Mouse (Mus musculus) forebrain, postnatal 0 days (tissue): ENCODE measurements around the gene C9orf72. TPM values are rescaled to one million over a fixed set of nuclear protein-coding genes. Genes with fewer than 3 reads are reported as not detected.
A peak's percentile ranks its signal among the peaks of the same experiment; 100 is the strongest.

Experiments used
- ATAC-seq: fragments of 200-750 bp; cut with Nextera tagmentation; 2 replicates; pipeline ENCODE4 v1.8.0; 2017; ENCODE audit warnings: mild to moderate bottlenecking, moderate library complexity
- DNase-seq: peaks from one replicate; pipeline ENCODE4 v3.0.0-alpha.2; 2015
- H3K27ac ChIP-seq: fragments of 300-500 bp; sonication (generic); 2 replicates; pipeline ENCODE4 v1.5.1; 2014; ENCODE audit warnings: low read depth, mild to moderate bottlenecking, antibody characterized with exemption, low read length, moderate library complexity, mixed read lengths
- H3K27me3 ChIP-seq: fragments of 300-500 bp; sonication (generic); 2 replicates; pipeline ENCODE4 v1.6.1; 2014; ENCODE audit warnings: mild to moderate bottlenecking, low read length, mixed read lengths; ENCODE audit not compliant: insufficient read depth
- H3K36me3 ChIP-seq: fragments of 300-500 bp; sonication (generic); 2 replicates; pipeline ENCODE4 v1.6.1; 2014; ENCODE audit warnings: mild to moderate bottlenecking, moderate library complexity; ENCODE audit not compliant: insufficient read depth
- H3K4me1 ChIP-seq: fragments of 300-500 bp; sonication (generic); 2 replicates; pipeline ENCODE4 v1.6.1; 2014; ENCODE audit warnings: antibody characterized with exemption; ENCODE audit not compliant: insufficient read depth
- H3K4me2 ChIP-seq: fragments of 300-500 bp; sonication (generic); 2 replicates; pipeline ENCODE4 v1.6.1; 2014; ENCODE audit warnings: low read depth, mild to moderate bottlenecking, moderate library complexity
- H3K4me3 ChIP-seq: fragments of 300-500 bp; sonication (generic); 2 replicates; pipeline ENCODE4 v1.5.1; 2014; ENCODE audit warnings: low read depth, low read length, mixed read lengths
- H3K9ac ChIP-seq: fragments of 300-500 bp; sonication (generic); 2 replicates; pipeline ENCODE4 v1.6.1; 2014; ENCODE audit warnings: mild to moderate bottlenecking
- H3K9me3 ChIP-seq: fragments of 300-500 bp; sonication (generic); 2 replicates; pipeline ENCODE4 v1.6.1; 2016; ENCODE audit warnings: low read length
- CTCF ChIP-seq: sonication (generic); IDR thresholded peaks from 2 replicates; pipeline ENCODE4 v1.5.1; 2016; ENCODE audit warnings: antibody characterized with exemption, control low read depth, low read depth
- WGBS: fragments of 180-500 bp; shearing (Covaris S2); extraction: QIAGEN DNeasy Blood & Tissue Kit; methylation state at CpG from one replicate; pipeline ENCODE4 v1.1.7; 2014; 5-methylcytosine and 5-hydroxymethylcytosine counted together
- polyA plus RNA-seq: library from polyadenylated mRNA; unstranded; fragments of >200 nt; fragmentation: Nextera tagmentation; extraction: Ambion mirVana; gene quantifications from 2 replicates; pipeline ENCODE4 v1.2.1, GENCODE M21; 2015
- total RNA-seq: library from RNA; depleted of rRNA; stranded (reverse); fragments of >200 nt; gene quantifications from 2 replicates; pipeline ENCODE4 v1.2.3, GENCODE M21; 2014

The C9orf72 gene
- total and polyA plus RNA-seq, 2 experiments from 2014 or later: 47.7 to 61.5 TPM

- H3K27me3 ChIP-seq: no peaks in the 10 kb centered on the region
- no peak for TF ChIP-seq CTCF
- no peaks in the 10 kb centered on the region for H3K4me1 ChIP-seq
- DNase-seq (no peak), ATAC-seq (no peak)
- WGBS: 75% methylated on average over 12 of the region's 12 CpGs
- H3K4me2 ChIP-seq: no peak overlapping the region
- no peak overlapping the region for H3K4me3 ChIP-seq
- H3K27ac ChIP-seq: no peak overlapping the region
- H3K9me3 ChIP-seq: no peaks in the 10 kb centered on the region
- no peaks in the 10 kb centered on the region for H3K36me3 ChIP-seq
- H3K9ac ChIP-seq: no peak overlapping the region
Observed at GRCm38 (mm10) chr4:35177926-35178645, 47.9 kb downstream of the C9orf72 start.

- ATAC-seq (no peak), DNase-seq (no peak)
- Histone ChIP-seq H3K4me2 (no peak overlapping the region), H3K27me3 (no peaks in the 10 kb centered on the region), H3K4me1 (no peaks in the 10 kb centered on the region), H3K36me3 (no peaks in the 10 kb centered on the region), H3K9me3 (no peaks in the 10 kb centered on the region), H3K9ac (no peak overlapping the region), H3K27ac (no peak overlapping the region), H3K4me3 (no peak overlapping the region)
- TF ChIP-seq CTCF: no peak
- WGBS: 94% methylated on average over 2 of the region's 2 CpGs
Observed at GRCm38 (mm10) chr4:35175566-35175965, 50.4 kb downstream of the C9orf72 start.

DNA sequence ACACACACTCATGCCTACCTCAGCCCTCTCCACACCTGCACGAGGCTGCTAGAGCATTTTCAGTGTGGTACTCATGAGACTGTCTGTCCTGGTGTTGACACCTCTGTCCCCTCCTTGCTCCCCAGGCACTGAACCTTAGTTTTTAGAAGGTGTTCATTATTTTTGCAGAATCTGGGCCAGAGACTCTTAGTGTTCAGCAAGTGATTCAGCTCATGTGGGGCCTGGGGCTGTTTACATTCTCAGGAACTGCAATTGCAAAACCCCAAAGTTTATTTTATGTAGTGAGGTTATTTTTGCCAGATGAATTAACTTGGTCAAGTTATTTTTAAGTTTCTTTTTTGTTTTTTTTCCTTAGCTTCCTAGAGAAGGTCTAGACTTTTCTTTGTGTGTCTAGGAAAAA is 52.4 kb downstream of the C9orf72 start:
- Histone ChIP-seq H3K4me3 (no peak overlapping the region), H3K27me3 (no peaks in the 10 kb centered on the region), H3K27ac (no peak overlapping the region), H3K36me3 (no peaks in the 10 kb centered on the region), H3K9ac (no peak overlapping the region), H3K4me2 (no peak overlapping the region), H3K4me1 (no peaks in the 10 kb centered on the region), H3K9me3 (no peaks in the 10 kb centered on the region)
- no peak for TF ChIP-seq CTCF
- DNase-seq (no peak), ATAC-seq (no peak)
- WGBS: 77% methylated on average over 1 of the region's 1 CpGs

GRCm38 (mm10) chr4:35172471-35172870 is 53.5 kb downstream of the C9orf72 start:
- TF ChIP-seq CTCF: no peak
- no peak overlapping the region for H3K27ac ChIP-seq
- H3K36me3 ChIP-seq: no peaks in the 10 kb centered on the region
- no peaks in the 10 kb centered on the region for H3K9me3 ChIP-seq
- no peaks in the 10 kb centered on the region for H3K4me1 ChIP-seq
- 93% methylated on average over 2 of the region's 2 CpGs for WGBS
- ATAC-seq (no peak), DNase-seq (no peak)
- no peaks in the 10 kb centered on the region for H3K27me3 ChIP-seq
- no peak overlapping the region for H3K4me3 ChIP-seq
- H3K9ac ChIP-seq: no peak overlapping the region
- no peak overlapping the region for H3K4me2 ChIP-seq

DNA sequence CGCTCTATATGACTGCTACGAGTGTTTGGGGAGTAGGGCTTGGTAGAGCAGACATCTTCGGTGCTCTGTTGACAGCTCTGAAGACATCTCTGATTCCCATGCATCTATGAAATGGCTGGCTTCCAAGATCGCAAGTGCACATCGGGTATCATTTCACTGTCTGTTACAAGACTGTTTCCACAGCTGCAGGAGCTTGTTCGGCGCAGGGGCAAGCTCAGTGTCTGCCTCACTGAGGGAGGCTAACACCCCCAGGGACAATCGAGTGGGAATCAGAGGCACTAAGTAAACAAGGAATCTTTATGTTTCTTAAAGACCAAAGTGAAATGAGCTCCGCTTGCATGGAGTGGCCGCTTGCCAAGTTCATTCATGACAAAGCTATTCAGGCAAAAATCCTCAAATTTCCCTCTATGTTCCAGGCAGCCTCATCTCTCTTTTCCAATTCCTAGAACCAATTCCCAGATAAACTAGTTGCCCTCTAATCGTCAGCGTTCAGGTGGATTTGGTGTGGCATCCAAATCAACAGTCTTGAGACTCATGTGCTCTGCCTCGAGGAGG is 56.3 kb downstream of the C9orf72 start:
- no peak overlapping the region for H3K4me2 ChIP-seq
- 40% methylated on average over 13 of the region's 13 CpGs for WGBS
- peak; percentile 50 for DNase-seq

GRCm38 (mm10) chr4:35167855-35168254 is 58.1 kb downstream of the C9orf72 start:
- Histone ChIP-seq H3K4me1 (no peaks in the 10 kb centered on the region), H3K36me3 (no peaks in the 10 kb centered on the region), H3K9me3 (no peaks in the 10 kb centered on the region), H3K27ac (no peak overlapping the region), H3K27me3 (no peaks in the 10 kb centered on the region), H3K4me3 (no peak overlapping the region), H3K4me2 (no peak overlapping the region), H3K9ac (no peak overlapping the region)
- TF ChIP-seq CTCF: no peak
- DNase-seq: no peak
- 85% methylated on average over 5 of the region's 5 CpGs for WGBS
- ATAC-seq: no peak

More for the DNA sequence above, 56.3 kb downstream of the C9orf72 start:
- ATAC-seq: no peak
- Histone ChIP-seq H3K9me3 (no peaks in the 10 kb centered on the region), H3K27ac (no peak overlapping the region), H3K9ac (no peak overlapping the region), H3K4me1 (no peaks in the 10 kb centered on the region), H3K27me3 (no peaks in the 10 kb centered on the region), H3K36me3 (no peaks in the 10 kb centered on the region), H3K4me3 (no peak overlapping the region)
- TF ChIP-seq CTCF: no peak

DNA sequence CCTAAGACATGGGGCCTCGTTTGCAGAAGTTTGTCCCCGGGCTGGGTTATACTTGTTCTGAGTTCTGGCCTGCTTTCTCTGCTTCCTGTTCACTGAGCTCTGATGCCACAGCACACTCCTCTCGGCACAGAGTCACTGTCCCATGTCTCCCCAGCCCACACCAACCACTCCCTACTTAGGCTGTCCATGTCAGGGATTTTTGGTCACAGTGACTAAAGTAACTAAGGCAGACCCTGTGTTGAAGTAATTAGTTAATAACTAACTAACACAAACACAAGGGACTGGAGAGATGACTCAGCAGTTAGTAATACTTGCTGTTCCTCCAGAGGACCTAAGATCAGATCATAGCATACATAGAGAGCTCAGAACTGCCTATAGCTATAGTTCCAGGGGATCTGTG is 60.0 kb downstream of the C9orf72 start:
- no peak overlapping the region for H3K9ac ChIP-seq
- no peaks in the 10 kb centered on the region for H3K4me1 ChIP-seq
- no peak overlapping the region for H3K4me2 ChIP-seq
- H3K27ac ChIP-seq: no peak overlapping the region
- TF ChIP-seq CTCF: no peak
- no peaks in the 10 kb centered on the region for H3K27me3 ChIP-seq
- no peaks in the 10 kb centered on the region for H3K9me3 ChIP-seq
- DNase-seq: no peak
- no peak overlapping the region for H3K4me3 ChIP-seq
- 89% methylated on average over 3 of the region's 3 CpGs for WGBS
- no peak for ATAC-seq
- H3K36me3 ChIP-seq: no peaks in the 10 kb centered on the region
